Mouse (Mus musculus): ENCODE results near the gene Apln. TPM values are rescaled to one million over a fixed set of nuclear protein-coding genes. Genes with fewer than 3 reads are reported as not detected.

Apln gene
- polyA plus RNA-seq (2016; fragmentation: Nextera tagmentation; extraction: Ambion mirVana): 4.4 and 4.6 TPM in 2 replicates

DNA sequence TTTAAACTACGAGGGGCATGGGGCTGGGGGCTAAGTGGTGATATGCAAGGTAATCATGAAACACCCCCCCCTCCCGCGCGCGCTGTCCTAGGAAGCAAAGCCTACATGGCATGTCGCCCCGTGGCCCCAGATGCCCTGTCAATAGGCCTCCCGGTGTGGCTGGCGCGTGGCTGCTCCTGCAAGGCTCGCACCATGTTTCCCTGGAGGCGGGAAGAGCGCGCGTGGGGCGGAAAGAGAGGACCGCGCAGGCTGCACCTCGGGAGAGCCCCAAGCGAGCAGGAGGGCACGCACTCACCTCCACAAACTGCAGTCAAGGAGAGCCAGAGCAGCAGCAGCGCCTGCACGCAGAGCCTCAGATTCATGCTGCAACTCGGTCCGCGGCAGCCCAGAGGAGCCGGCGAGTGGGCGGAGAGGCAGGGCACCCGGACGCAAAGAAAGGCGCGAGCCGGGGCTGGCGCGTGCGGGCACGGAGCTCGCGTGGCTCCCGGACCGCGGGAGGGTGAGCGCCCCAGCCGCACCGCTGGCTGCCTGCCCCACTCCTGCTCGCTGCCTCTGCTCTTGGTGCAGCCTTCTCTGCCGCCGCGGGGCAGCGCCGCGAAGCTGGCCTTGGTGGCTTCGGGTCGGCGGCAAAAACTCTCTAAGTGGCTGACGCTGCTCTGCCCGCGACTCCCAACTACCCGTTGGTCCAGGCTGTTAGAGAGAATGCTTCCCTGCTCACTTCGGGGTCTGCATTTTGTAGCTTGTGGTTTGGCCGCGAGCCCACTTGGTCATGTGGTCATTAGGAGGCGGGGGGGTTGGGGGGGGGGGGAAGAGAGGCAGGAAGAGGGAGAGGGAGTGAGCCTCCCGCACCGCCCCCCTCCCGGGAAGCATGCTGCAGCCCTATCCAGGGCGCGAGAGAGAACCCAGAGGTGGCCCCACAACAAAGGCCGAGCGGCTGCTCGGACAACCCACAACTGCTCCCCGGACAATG is at the start of gene Apln:
TSS of gene Apln (minus strand) at position 710 of the 970 bp plus-strand sequence.
- Histone ChIP-seq H3K4me3 (peak within 1 kb of the TSS; percentile 46), H3K9me3 (replicated peaks) (0 out of 2 replicates have a peak, but pooled peaks cover 3% of the 10 kb centered on the region), H3K9ac (peak within 1 kb of the TSS; percentile 59), H3K4me2 (replicated peaks) (peak within 1 kb of the TSS; percentile 84), H3K27ac (no peak within 1 kb of the TSS), H3K4me1 (0 out of 2 replicates have a peak, but pooled peaks cover 2% of the 10 kb centered on the region), H3K36me3 (no peaks in the 10 kb centered on the region), H3K27me3 (peaks cover 27% of the 10 kb centered on the region)
- ATAC-seq (ENCODE audit: low FRiP score): peak; percentile 76
- WGBS: 19% methylated on average over 64 of the region's 73 CpGs

DNA sequence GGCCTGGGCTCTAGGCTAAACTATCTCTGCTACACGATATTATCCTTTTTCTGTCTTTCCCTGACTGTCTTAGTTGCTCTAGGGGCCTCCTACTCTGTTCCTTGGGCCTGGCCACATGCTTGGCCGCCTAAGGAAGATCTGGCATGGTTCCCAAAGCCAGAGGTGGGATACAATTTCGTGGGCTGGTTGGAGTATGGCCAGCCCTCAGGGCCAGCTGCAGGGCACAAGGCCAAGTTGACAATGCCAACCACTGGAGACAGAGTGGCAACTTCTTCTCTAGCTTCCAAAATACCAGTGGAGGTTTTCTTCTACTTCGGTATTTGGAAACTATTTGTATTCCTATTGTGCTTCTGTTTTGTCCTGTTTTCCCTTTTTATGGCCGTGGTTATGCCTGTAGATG is 47.7 kb upstream of the Apln start:
- H3K4me2 ChIP-seq (replicated peaks): no peak overlapping the region
- H3K4me1 ChIP-seq: no peaks in the 10 kb centered on the region
- no peak overlapping the region for H3K9ac ChIP-seq
- 73% methylated on average over 5 of the region's 5 CpGs for WGBS
- H3K9me3 ChIP-seq (replicated peaks): no peaks in the 10 kb centered on the region
- no peaks in the 10 kb centered on the region for H3K27me3 ChIP-seq
- ATAC-seq (ENCODE audit: low FRiP score): no peak
- H3K4me3 ChIP-seq: no peak overlapping the region
- no peaks in the 10 kb centered on the region for H3K36me3 ChIP-seq
- H3K27ac ChIP-seq: no peak overlapping the region

DNA sequence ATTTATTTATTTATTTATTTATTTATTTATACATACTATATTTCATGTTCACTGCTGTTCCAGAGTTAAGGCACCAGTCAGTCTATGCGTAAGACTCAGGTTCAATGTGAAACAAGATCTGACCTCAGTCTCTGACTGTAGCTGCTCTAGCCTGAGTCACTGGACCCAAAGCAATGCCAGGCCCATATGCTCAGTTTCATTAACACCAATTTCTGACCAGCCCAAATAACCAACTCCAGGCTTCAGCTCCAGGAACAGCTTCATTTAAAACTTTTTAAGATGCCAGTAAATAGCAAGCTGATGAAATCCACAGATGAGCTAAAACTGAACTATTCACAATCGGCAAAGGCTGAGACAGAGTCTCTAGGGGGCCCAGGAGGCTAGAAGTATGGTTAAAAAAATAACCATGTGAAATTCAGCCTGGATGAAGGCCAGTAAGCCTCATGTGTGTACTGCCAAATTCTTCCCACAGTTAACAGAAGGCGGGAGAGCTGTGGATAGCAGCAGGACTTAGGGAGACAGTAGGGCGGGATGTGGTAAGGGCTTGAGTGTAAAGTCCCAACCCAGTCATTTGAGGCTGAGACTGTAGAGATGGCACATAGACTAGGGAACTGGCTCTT is 42.3 kb upstream of the Apln start:
- no peak for ATAC-seq (ENCODE audit: low FRiP score)
- peaks cover 9% of the 10 kb centered on the region; the same call in 1 of the 2 replicates for H3K27me3 ChIP-seq
- no peak overlapping the region for H3K4me2 ChIP-seq (replicated peaks)
- no peaks in the 10 kb centered on the region for H3K9me3 ChIP-seq (replicated peaks)
- WGBS: 72% methylated on average over 4 of the region's 4 CpGs
- H3K36me3 ChIP-seq: no peaks in the 10 kb centered on the region
- no peak overlapping the region for H3K4me3 ChIP-seq
- no peaks in the 10 kb centered on the region for H3K4me1 ChIP-seq
- no peak overlapping the region for H3K27ac ChIP-seq
- no peak overlapping the region for H3K9ac ChIP-seq

DNA sequence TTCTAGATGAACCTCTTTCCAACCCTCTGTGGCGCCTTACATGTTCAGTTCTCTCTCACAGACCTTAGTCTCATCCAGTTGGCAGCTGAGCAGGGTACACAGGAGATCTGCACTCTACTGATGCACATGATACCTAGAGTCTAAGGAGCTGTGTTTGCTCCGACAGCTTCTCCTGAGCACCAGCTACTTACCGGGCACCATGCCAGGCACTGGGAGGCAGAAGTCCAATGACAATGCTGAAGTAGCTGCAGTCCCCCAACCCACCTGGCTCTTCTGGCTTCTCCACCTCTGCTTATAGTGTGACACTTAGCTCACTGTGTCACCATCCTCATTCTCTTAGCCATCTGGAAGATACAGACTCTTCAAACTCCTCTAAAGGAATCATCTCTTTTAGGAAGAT is 40.0 kb upstream of the Apln start:
- Histone ChIP-seq H3K9ac (no peak overlapping the region), H3K27ac (no peak overlapping the region), H3K27me3 (peaks cover 11% of the 10 kb centered on the region; the same call in 1 of the 2 replicates), H3K36me3 (no peaks in the 10 kb centered on the region), H3K9me3 (replicated peaks) (no peaks in the 10 kb centered on the region), H3K4me2 (replicated peaks) (no peak overlapping the region), H3K4me3 (no peak overlapping the region), H3K4me1 (no peaks in the 10 kb centered on the region)
- WGBS: 91% methylated on average over 3 of the region's 3 CpGs
- ATAC-seq (ENCODE audit: low FRiP score): no peak

DNA sequence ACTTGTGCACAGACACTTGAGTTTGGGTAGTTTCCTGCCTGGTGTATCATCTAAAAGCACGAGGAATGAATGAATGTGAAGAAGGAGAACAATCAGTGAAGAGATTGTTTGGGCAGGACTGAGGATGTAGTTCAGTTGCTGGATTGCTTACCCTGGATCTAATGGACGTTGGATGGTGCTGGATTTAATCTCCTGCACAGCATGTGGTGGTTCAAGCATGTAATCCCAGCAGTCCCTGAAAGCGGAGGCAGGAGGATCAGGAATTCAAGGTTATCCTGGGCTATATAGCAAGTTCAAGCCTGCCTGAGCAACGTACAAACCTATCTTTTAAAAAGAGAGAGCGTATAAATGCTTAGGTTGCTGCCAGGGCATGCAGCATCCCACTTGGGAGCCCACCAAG is 37.7 kb upstream of the Apln start:
- no peak overlapping the region for H3K4me3 ChIP-seq
- no peaks in the 10 kb centered on the region for H3K4me1 ChIP-seq
- H3K36me3 ChIP-seq: no peaks in the 10 kb centered on the region
- ATAC-seq (ENCODE audit: low FRiP score): no peak
- no peak overlapping the region for H3K9ac ChIP-seq
- WGBS: 26% methylated on average over 5 of the region's 5 CpGs
- no peak overlapping the region for H3K4me2 ChIP-seq (replicated peaks)
- H3K27ac ChIP-seq: no peak overlapping the region
- H3K27me3 ChIP-seq: peaks cover 11% of the 10 kb centered on the region; the same call in 1 of the 2 replicates
- H3K9me3 ChIP-seq (replicated peaks): no peaks in the 10 kb centered on the region

DNA sequence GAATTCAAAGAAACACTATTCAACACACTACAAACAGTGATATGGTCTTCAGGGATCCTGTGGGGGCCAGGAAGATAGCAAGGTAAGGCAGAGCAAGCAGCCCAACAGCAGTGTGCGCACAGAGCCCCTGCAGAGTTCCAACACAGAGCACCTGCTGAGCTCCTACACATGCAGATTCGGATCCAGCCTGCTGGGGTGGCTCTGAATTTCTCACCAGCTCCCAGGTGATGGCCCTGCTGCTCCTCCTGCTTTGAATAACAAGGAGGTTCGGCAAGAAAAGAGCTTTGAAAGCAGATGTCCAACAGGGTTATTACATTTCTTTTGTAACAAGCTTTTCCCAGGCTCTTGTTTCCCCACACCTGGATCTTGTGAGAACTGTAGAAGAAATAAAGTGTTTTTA is 37.3 kb upstream of the Apln start:
- no peak overlapping the region for H3K4me3 ChIP-seq
- H3K4me2 ChIP-seq (replicated peaks): no peak overlapping the region
- H3K4me1 ChIP-seq: no peaks in the 10 kb centered on the region
- 20% methylated on average over 3 of the region's 3 CpGs for WGBS
- H3K27ac ChIP-seq: no peak overlapping the region
- peaks cover 11% of the 10 kb centered on the region; the same call in 1 of the 2 replicates for H3K27me3 ChIP-seq
- H3K36me3 ChIP-seq: no peaks in the 10 kb centered on the region
- ATAC-seq (ENCODE audit: low FRiP score): no peak
- no peaks in the 10 kb centered on the region for H3K9me3 ChIP-seq (replicated peaks)
- no peak overlapping the region for H3K9ac ChIP-seq

DNA sequence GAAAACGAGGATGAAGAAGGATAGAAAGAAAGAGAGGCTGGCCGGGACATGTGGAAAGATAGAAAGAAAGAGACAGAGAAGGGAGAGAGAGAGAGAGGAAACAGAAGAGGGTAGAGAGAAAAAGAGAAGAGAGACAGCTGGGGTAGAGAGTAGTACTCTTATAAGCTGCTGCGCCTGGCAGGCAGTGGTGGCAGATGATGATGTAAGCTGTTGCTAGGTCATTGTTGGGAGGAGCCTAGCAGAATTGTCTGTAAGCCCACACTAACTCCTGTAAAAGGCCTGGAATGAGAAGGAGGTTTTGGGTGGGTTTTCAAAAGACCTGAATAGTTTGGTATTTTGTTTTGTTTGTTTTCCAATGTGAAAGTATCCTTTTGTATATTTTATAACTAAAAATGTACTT is 32.2 kb upstream of the Apln start:
- H3K4me1 ChIP-seq: no peaks in the 10 kb centered on the region
- H3K4me2 ChIP-seq (replicated peaks): no peak overlapping the region
- WGBS: 76% methylated on average over 3 of the region's 3 CpGs
- no peak overlapping the region for H3K4me3 ChIP-seq
- H3K36me3 ChIP-seq: no peaks in the 10 kb centered on the region
- H3K9ac ChIP-seq: no peak overlapping the region
- no peak for ATAC-seq (ENCODE audit: low FRiP score)
- peaks cover 7% of the 10 kb centered on the region; the same call in 1 of the 2 replicates for H3K27me3 ChIP-seq
- no peaks in the 10 kb centered on the region for H3K9me3 ChIP-seq (replicated peaks)
- H3K27ac ChIP-seq: no peak overlapping the region

DNA sequence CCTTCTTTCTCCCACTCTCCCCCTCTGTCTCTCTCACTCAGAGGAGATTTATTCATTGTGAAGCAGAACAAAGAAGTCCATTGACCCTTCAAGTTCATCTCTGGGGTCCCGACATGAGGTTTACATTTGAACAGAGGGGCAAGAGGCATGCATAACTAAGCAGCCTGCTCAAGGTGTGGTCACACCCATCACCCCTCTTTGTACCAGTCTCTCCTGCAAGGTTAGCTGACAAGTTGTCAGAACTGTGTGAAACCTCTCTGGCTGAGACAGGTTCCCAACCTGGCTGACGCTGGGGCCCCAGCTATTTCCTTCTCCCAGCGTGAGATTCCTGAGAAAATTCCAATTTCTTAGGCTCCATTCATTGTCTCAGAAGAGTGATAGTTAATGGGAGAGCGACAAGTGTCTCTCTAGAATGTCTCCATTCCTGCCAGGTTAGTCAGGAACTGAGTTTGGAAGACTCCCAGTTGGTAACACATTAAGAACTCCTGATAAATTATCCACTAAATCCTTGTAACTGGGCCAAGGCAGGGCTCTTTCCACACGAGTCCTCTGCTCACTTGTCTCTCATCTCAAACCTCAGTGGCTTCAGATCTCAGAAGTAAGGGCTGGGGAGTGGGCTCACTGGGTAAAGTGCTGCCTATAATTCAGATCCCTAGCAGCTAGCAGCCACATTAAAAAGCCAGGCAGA is 29.7 kb upstream of the Apln start:
- WGBS: 31% methylated on average over 5 of the region's 5 CpGs
- ATAC-seq (ENCODE audit: low FRiP score): no peak
- H3K27me3 ChIP-seq: peaks cover 6% of the 10 kb centered on the region; the same call in 1 of the 2 replicates
- H3K4me2 ChIP-seq (replicated peaks): no peak overlapping the region
- no peak overlapping the region for H3K4me3 ChIP-seq
- H3K9me3 ChIP-seq (replicated peaks): no peaks in the 10 kb centered on the region
- no peak overlapping the region for H3K27ac ChIP-seq
- no peaks in the 10 kb centered on the region for H3K4me1 ChIP-seq
- no peaks in the 10 kb centered on the region for H3K36me3 ChIP-seq
- no peak overlapping the region for H3K9ac ChIP-seq

DNA sequence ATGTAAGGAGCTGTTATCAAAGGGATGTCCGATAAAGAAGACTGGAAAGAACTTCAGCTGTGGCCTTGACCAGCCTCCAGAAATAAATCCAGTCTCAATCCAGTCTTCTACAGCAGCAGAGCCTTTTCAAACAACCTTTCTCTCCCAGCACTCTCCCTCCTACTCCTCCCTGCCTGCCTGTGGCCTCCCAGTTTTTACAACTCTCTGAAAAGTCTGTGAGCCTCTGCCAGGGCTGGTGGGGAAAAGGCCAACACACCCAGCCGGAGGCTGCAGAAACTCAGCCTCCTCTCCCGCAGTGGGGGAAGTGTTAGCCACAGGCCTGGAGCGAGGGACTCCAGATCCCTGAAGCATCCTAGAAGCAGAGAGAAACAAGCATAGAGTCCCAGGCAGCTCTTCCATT is 27.8 kb upstream of the Apln start:
- H3K27me3 ChIP-seq: peaks cover 6% of the 10 kb centered on the region; the same call in 1 of the 2 replicates
- no peaks in the 10 kb centered on the region for H3K36me3 ChIP-seq
- 76% methylated on average over 4 of the region's 4 CpGs for WGBS
- H3K27ac ChIP-seq: no peak overlapping the region
- ATAC-seq (ENCODE audit: low FRiP score): no peak
- H3K4me1 ChIP-seq: no peaks in the 10 kb centered on the region
- H3K9me3 ChIP-seq (replicated peaks): no peaks in the 10 kb centered on the region
- no peak overlapping the region for H3K4me2 ChIP-seq (replicated peaks)
- no peak overlapping the region for H3K9ac ChIP-seq
- H3K4me3 ChIP-seq: no peak overlapping the region

DNA sequence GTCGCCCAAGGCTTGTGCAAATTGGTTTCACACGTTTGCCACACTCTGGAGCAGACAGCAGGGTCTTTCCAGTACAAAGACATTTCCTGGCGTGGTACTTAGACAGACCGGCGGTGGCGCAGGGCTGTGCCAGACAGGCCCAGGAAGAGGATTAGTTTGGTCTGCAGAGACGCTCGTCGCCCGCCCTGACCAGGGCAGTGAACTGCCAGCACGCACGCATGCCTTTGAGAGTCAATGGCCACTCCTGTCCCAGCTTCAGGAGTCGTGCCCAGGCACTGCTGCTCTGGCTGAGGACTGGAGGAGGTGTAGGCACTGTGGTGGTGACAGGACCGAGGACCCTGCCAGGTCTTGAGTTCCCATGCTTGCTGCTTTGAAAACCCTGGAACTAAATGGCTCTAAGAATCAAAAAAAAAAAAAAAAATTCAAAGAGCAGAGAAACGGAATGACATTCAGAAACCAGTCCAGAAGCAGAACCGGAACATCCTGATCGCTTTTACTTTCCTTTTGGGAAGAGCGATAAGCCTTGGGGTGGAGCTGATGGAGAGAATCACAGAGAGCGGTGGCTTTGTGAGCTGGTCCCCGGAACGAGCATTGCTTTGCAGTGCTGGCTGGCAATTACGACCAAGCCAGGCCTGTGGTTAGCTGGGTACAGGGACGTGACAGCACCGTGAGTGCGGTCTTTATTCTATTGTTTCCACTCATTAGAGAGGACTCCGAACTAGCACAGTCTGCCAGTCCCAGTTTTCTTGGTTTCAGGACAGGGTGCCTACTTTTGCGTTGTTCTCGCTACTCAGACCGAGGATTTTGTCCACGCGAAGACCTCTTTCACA is 19.7 kb upstream of the Apln start:
- H3K4me3 ChIP-seq: peak overlapping the region; percentile 29
- peak; percentile 87 for ATAC-seq (ENCODE audit: low FRiP score)
- no peak overlapping the region for H3K27ac ChIP-seq
- no peaks in the 10 kb centered on the region for H3K4me1 ChIP-seq
- H3K4me2 ChIP-seq (replicated peaks): peak overlapping the region; percentile 53
- H3K9ac ChIP-seq: no peak overlapping the region
- 34% methylated on average over 31 of the region's 31 CpGs for WGBS
- H3K9me3 ChIP-seq (replicated peaks): no peaks in the 10 kb centered on the region
- no peaks in the 10 kb centered on the region for H3K36me3 ChIP-seq
- no peaks in the 10 kb centered on the region for H3K27me3 ChIP-seq

DNA sequence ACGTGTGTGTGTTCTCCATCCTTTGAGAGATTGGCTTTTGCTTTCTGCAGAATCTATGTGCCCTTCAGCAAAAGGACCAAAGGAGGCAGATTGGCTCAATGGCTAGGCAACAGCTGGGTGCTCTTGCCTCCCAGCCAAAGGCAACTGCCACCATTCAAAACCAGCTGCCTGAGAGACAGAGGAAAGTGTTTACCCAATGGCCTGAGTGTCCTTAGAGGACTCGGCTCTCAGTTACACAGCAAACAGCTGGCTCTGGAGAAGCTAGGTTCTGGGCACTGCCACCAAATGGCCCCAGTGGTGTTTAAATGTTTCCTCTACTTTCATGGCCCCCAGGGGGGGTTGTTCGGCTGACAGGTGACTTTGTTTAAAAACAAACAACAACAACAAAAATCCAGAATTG is 19.1 kb upstream of the Apln start:
- H3K9me3 ChIP-seq (replicated peaks): no peaks in the 10 kb centered on the region
- ATAC-seq (ENCODE audit: low FRiP score): no peak
- no peaks in the 10 kb centered on the region for H3K4me1 ChIP-seq
- no peak overlapping the region for H3K4me3 ChIP-seq
- no peaks in the 10 kb centered on the region for H3K36me3 ChIP-seq
- H3K9ac ChIP-seq: no peak overlapping the region
- H3K27ac ChIP-seq: no peak overlapping the region
- H3K4me2 ChIP-seq (replicated peaks): peak overlapping the region; percentile 53
- no peaks in the 10 kb centered on the region for H3K27me3 ChIP-seq
- WGBS: 39% methylated on average over 3 of the region's 3 CpGs

Data from hindbrain, embryonic 12.5 days (tissue).